In the genomic region with DNA sequence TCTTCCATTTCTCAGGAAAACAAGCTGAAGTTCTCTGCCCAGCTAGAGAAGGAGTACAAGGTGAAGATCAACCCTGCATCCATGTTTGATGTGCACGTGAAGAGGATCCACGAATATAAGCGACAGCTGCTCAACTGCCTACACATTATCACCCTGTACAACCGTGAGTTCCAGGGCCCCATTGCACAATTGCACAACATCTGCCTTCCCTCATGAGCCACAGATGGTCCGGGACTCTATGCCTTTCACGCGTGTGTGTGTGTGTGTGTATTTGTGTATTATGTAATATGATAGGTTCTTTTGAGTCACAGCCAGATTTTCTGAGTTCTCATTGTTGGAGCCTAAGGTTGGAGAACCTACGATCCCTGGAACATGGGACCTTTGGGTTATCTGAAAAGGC, we compare ENCODE assay signal across 20 mouse cellular contexts. TPM values are rescaled to one million over a fixed set of nuclear protein-coding genes. Genes with fewer than 3 reads are reported as not detected.
DNase-seq lines count a peak whose midpoint lies in the region; ATAC-seq lines count a peak whose summit lies in the region.
"Had no signal": no experiment of that assay in that cellular context is flagged by ENCODE, and none has a peak within 500 bp of the region (broad histone marks: within the 10 kb centered on the region; RNA-seq: fewer than 3 reads in every experiment).

No protein-coding gene starts in this region.

- DNase-seq in layer of hippocampus, adult 18-20 months (ENCODE audit: low spot score in 2 of 2): peak; percentile 42 to 79
- no peak for DNase-seq in layer of hippocampus, adult 9-10 months (ENCODE audit: low spot score)
- DNase-seq in 416B (ENCODE audit: low read depth): peak; percentile 21
- DNase-seq in kidney, postnatal 10 days: no peak
- DNase-seq in thymus, postnatal 25 days: no peak
- DNase-seq: adrenal gland, adult 2 months; adrenal gland, postnatal 14 days; cerebellum, adult 11-12 months; cerebellum, adult 8-10 months; cerebellum, postnatal 10 days; cerebellum, postnatal 36 days; embryo, embryonic 11 days; gastrocnemius, postnatal 25 days; heart, adult 2 months; heart, postnatal 14 days; heart, postnatal 4 days had no signal

- peak; percentile 63 for ATAC-seq in granulocyte monocyte progenitor cell, adult 5-6 weeks (replicated peaks; ENCODE audit: poor library complexity, severe bottlenecking)
- ATAC-seq: CD4-positive, CD25-positive, alpha-beta regulatory T cell, adult 4 months; forebrain, embryonic 15.5 days; hindbrain, postnatal 0 days had no signal

RNA-seq across cellular contexts. Expression of a gene that starts 34.2 kb away (rescaled TPM):
- total RNA-seq in layer of hippocampus, adult 18-20 months (2021): 100 to 1,000 TPM; 210 to 214 TPM
- 18.3 and 18.9 TPM in 2 replicates for total RNA-seq in granulocyte monocyte progenitor cell, adult 5-6 weeks (2014; fragmentation: Nextera tagmentation)
- total RNA-seq in granulocyte monocyte progenitor cell, adult 5-6 weeks (2017): 25.9 and 40.1 TPM in 2 replicates

Comparison
In these comparisons a context has a peak if more than half of its experiments do, and no peak if none do; other contexts are left out.
1. DNase-seq: peak in layer of hippocampus, adult 18-20 months (2 of 2) and 416B (single experiment); none in layer of hippocampus, adult 9-10 months (single experiment), kidney, postnatal 10 days (single experiment) and thymus, postnatal 25 days (single experiment).
2. RNA of a gene that starts 34.2 kb away (total RNA-seq): 210 to 214 TPM in layer of hippocampus, adult 18-20 months; 18.3 to 40.1 TPM in granulocyte monocyte progenitor cell, adult 5-6 weeks; every median in the first group is over 4 times any median in the second.